Mouse (Mus musculus): Measurements from ENCODE around the gene Ppid.
"Not testable (repeated sequence)": the region's sequence is repeated elsewhere in the genome, so short reads cannot be mapped to it uniquely, and the experiment has no call there.

The Ppid gene

DNA sequence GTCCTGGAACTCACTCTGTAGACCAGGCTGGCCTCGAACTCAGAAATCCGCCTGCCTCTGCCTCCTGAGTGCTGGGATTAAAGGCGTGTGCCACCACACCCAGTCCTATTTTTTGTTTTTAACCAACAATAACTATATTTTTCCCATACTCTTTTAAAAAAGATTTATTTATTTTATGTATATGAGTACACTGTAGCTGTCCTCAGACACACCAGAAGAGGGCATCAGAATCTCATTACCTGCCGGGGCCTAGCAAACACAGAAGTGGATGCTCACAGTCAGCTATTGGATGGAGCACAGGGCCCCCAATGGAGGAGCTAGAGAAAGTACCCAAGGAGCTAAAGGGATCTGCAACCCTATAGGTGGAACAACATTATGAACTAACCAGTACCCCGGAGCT is 17.8 kb upstream of the Ppid start:
- DNase-seq, result not testable (repeated sequence)

DNA sequence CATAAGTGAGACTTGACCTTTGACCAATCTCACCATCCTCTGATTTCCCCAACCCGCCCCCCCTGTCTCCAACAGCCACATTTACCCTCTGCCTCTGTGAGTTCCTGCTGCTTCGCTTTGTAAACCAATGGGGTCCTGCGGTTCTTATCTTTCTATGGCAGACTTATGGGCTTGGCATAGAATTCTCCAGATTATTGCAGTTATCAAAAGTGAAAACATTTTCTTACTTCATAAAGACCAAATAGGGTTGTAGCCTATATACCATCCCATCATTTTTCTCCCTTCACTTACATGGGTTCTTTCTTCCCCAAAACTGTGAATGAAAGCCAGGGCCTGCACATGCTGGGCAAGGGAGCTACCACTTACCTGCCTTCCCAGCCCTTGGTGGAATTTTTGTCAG is 16.8 kb upstream of the Ppid start:
- DNase-seq, result no peak

DNA sequence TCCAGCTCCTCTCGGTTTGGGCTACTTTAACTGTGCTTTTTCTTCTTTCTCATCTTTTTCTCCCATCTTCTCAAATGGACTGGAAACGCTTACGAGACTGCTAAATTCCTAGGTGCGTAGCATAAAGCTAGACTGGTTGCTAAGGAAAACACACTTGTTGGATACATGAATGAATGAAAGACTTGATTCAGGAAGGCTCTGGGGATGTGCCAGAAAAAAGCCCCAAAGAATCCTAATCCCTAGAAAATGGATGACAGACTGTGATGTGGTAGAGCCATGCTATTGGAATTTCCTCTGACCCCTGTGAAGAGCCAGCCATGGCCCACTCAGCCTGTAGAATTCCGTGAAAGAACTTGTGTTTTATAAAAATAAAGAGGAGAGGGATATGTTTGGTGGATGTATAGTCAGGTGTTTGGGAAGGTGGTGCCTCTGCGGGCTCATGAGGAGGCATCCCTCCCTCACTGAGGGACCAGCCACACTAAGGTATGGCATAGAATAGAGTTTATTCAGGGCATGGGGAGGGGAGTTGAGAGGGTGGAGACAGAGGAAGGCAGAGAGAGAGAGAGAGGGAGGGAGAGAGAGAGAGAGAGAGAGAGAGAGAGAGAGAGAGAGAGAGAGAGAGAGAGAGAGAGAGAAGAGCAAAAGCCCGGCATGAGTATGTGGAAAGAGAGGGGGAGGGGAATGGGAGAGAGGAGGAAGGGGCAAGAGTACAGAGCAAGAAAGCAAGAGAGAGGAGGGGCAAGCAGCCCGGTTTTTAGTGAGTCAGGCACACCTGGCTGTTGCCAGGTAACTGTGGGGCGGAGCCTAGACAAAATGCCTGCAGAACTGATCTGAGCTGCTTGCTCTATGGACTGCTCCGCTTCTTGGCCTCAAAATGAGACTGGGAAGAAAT is 15.3 kb upstream of the Ppid start:
- DNase-seq, result no peak

DNA sequence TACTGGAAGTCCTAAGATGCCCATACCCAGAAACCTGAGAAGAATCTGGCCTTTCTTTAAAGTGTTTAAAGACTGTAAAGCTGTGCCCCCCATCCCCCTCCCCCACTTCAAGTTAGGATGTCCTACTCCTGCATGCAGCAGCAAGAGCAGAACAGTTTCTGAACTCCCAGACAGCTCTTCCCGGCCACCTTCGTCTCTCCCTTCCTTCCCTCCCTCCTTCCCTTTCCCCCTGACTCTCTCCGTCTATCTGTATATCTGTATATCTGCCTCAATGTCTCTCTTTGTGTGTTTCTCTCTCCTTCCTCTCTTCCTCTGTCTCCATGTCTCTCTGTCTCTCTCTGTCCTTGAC is 14.7 kb upstream of the Ppid start:
- DNase-seq, result no peak

DNA sequence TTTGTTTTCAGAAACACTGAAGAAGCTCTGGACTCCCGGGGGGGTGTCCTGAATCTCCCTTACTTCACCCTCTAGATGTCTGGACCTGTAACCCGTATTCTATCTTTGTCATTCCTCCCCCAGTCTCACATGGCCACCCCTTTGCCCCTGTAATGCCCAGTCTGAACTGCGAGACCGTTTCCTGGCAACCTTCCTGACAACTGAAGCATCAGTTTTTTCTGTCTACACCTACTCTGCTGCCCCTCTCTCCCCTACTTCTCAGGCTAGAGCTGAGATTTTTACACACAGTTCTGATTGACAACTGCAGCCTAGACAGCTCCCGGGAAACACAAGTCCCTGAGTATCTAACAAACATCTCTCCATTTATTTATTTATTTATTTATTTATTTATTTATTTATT is 14.3 kb upstream of the Ppid start:
- no peak for DNase-seq

DNA sequence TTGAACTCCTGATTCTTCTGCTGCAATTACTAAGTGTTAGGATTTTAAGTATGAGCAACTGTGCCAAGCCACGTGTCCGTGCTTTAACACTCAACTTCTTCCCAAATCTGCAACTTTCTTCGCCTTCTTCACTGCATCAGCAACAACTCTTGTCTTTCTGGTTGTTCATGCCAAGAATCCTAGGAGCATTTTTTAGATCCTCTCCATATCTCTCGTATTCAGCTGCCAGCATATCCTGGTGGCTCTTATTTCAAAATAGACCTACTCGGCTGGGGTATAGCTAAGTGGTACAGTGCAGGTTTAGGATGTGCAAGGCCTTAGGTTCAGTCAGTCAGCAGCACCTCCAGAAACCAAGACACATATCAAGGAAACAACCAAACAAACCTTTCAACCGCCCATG is 13.5 kb upstream of the Ppid start:
- DNase-seq, result no peak

DNA sequence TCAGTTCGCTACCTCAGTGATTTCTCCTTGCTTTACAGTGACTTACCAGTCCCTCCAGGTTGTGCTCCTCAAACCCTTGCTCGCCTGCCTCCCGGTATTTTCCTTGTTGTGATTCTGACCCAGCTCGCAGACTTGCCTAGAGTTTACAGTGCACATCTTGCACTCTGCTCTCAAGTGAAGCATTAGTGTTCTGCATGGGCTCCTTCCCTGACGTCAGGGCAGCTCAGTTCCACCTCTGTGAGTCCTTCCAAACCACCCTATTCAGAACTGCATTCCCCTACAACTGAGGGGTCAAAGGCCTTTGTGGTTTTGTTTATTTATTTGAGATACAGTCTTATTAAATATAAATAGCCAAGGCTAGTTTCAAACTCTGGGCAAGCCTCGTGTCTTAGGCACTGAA is 13.0 kb upstream of the Ppid start:
- no peak for DNase-seq

DNA sequence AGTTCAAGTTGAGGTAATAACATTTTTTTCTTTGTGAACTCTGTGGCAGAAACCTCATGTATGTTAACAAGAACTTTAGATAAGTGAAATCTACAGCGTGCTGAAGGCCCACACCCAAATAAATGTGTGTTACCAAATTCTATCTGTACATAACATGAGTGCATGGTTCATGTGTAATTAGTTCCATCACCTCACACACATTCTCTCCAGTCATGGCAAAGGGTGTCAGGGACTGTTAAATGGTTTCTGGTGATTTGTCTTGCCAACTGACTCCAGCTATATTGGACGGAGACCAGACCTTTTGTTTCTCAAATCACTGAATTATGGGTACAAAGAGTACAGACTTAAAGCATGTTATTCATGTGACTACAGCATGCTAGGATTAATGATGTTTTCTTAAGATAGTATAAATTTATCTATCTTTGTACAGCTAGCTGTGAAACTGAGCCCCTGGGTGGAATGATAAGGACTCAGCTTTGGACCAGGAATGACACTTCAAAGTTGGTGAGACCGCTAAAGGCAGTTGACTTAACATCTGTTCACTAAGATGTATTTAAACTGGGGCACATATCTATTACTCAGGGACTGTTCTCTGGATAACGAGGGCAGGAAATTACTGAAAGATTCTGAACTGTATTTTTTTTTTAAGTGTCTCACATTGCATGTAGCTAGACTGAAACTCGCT is 11.1 kb upstream of the Ppid start:
- no peak for DNase-seq

DNA sequence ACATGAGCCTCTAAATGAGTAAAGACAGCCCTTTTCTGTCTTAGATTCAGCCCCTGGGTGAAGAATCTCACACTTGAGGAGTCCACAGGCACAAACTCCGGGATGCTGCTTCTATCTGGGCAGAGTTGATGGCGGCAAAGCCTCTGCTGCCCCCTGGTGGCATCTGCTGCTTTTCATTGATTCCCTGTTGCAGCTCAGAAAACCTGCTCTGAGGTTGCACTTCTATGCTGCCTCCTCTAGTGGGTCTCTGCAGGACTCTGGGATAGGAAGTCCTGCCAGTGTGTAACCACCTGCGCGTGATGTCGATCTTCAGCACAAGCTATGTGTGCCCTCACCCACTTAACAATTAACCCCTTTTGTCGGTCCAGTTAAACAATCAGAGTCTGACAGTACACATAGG is 4.3 kb upstream of the Ppid start:
- DNase-seq, result peak; percentile 88

DNA sequence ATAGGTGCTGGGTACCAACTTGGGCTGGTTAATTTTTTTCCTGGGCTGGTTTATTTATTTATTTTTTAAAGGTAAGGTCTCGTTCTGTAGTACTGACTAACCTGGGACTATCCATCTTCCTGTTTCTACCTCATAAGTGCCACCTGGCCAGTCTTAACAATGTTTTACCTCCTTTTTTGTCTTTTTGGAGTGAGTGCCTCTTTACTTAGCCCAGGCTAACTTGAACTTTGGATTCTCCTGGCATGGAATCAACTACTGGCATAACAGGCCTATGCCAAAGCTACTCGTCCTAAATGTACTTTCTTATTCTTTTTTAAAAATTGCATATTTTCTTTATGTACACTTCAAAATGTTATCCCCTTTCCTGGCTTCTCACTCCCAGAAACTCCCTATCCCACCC is 1.5 kb upstream of the Ppid start:
- DNase-seq, result no peak

DNA sequence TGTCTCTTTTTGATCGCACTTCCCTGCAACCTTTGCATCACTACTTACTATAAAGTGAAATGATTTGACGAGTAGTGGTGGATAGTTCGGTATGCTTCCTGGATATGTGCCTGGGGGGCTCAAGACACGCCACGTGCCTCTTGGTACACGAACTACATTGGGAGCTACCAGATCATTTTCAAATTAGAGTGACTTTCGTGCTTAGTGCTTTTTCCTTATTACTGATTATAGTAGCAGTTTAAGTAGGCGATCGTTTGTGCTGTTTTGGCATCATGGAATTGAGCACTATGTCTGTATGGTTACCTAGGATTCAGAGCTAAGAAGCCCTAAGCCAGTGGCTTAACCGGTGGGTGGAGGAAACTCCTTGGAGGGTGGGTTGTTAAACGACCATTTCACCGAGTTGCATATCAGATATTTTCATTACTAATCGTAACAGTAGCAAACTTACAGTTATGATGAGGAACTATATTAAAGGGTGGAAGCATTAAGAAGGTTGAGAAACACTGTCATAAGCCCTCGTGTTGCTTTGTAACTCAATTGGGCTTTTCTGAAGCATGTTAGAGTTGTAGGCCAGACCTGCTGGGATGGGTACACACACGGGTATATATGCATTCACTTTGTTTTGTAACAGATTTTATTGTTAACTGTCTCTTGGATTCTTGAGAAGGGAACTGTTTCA is 790 bp downstream of the Ppid start:
- DNase-seq, result no peak

DNA sequence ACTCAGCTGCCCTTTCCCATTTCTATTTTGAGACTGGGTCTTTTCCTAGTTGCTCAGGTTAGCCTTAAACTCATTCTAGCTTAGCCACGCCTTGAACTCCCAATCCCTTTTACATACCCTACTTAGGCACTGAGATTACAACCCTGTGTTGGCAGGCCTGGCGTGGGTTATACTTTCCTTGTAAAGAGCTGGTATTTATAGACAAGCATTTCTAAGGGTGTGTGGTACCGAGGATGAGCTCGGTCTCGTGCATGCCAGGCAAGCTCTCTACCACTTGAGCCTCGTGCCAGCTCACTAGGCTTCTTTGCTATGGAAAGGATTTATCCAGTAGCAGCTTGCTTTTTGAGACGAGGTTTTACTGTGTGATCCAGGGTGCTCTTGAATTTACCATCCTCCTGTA is 4.3 kb downstream of the Ppid start:
- no peak for DNase-seq

DNA sequence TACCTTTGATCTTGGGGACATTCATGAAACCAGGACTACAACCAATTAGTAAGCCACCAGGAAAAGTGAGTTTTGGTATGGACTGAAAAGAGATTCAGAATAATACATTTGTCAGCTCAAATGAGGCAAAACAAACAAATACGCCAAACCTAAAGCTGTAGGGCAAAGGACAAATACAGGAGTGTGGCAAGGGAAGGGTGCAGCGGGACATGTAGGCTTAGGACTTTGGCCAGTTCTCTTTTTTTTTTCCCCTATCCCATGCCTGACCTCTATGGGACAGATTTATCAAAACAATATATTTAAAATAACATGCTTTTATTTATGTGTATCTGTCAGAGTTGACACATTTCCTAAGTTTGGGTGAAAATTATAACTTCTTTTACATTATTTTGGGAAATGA is 18.7 kb downstream of the Ppid start:
- DNase-seq, result no peak

DNA sequence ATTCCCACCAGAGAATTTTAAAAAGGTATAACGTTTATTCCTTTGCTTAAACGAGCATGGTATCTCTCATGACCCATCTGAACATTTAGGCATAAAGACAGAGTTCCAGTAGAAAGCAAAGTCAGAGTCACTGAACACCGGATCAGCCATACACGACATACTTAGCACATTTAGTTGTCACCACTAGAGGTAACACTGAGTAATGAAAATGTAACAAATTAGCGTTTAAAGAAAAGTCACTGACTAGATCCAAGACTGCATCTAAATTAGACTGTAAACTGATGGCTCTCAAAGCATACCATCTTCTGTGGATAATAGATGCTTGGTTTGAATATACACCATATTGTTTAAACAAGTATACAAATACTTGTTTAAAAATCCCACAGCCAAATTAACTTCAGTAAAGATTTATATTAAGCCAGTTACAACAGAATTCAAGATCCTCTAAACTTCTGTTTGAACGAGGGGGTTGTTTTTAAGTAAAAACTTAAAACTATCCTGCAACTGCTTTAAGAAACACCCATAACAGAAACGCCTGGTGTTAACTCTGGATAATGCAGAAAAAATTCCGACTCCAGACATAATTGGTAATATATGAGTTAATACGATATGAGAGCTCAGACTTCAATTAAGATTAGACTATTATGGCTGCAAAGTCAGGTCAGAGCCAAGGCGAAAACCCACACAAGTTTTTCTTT is 36.5 kb downstream of the Ppid start:
- DNase-seq, result no peak

DNA sequence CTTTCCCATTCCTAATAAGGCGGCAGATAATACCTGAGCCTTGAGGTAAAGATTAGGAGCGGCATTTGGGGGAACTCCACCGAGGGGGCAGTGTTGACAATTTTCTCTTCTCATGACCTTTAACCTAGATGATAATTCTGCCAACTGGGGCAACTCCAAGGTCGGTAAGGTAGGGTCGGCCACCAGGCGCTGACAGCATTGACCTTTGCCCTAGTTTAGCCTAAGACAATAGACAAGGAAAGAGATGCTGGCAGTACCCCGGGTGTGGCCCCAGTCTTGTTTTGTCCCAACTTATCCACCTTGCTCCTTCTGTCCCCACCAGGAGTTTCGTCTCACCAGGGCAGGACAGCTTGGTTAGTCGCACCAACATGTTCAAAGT is 37.0 kb downstream of the Ppid start:
- DNase-seq, result no peak

DNA sequence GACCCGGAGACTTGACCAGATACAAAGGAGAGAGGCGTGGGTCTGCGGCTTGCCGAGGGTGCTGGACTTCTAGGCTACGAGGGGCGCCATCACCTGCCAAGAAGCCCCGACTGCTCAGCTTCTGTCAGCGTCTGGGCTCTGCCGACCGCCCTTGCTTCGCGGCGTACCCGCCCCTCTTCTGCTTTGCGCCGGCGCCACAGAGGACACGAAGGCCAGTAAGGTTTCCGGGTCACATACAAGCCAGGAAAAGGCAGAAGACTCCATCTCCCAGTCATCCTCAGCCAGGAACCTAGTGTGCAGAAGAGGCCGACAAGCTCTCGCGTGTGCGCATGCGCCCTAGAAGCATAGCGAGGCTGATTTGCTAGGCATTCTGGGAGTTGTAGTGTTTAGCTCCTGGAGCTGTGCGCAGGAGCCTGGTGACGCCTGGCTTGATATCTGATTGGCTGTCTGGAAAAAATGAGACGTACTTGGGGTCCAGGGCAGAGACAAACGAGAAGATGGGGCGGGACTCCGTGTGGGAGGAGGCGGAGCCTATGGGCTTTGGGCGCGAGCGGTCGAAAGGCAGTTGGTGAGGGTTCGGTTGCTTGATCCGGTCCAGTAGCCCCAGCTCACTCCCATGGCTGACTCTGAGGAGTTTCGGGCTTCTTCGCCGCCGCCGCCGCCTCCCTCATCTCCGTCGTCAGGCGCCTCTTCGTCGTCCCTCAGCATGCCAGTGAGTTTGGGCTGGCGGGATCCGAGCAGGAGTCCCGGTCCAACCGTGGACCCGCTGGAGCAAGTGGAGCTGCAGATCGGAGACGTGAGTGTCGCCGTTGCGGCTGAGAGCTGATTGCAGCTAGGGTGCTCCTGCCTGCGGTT is 37.6 kb downstream of the Ppid start, which contains the start of gene 4930579G24Rik:
4930579G24Rik (plus strand) TSS at position 519 of the 855 bp plus-strand sequence.
- peak; percentile 93 for DNase-seq

DNA sequence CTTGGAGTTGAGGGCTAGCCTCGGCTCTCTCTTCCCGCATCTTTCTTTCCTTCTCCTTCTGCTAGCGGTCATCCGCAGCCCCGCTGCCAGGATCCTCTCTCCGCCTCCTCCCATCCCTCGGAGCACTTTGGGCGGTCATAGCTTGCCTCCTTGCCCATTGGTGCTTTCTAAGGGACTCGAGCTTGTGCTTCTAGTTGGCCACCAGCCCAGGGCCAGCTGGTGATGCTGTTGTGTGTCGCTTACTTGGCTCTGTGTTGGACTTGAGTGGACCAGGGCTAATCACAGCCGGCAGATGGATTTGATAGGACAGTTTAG is 38.2 kb downstream of the Ppid start, which contains the start of gene Etfdh:
Etfdh (minus strand) TSS at position 85 of the 315 bp plus-strand sequence.
- no peak for DNase-seq

DNA sequence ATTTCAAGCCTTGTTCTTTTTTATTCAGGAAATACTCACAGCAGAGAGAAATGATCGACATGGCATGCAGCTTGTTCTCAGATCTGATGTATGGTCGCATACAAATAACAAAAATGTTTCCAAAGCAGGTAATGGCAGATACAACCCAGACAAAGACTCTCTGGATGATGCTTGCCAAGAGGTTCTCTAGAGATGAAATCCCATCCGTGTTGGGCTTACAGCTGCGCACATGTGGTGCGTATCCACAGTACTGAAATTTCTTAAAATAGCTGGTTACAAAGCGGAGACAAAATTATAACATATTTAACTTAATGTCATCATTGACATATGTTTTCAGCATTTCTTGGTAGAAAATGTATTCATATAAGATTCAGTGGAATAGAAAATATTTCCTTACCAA is 61.0 kb downstream of the Ppid start:
- no peak for DNase-seq

Measured in thymus, postnatal 14 days (tissue).